Mouse (Mus musculus): ENCODE data around the gene Mamdc2. TPM values are rescaled to one million over a fixed set of nuclear protein-coding genes. Genes with fewer than 3 reads are reported as not detected.

The Mamdc2 gene
- polyA plus RNA-seq, 1 experiment, result 0.95 TPM

DNA sequence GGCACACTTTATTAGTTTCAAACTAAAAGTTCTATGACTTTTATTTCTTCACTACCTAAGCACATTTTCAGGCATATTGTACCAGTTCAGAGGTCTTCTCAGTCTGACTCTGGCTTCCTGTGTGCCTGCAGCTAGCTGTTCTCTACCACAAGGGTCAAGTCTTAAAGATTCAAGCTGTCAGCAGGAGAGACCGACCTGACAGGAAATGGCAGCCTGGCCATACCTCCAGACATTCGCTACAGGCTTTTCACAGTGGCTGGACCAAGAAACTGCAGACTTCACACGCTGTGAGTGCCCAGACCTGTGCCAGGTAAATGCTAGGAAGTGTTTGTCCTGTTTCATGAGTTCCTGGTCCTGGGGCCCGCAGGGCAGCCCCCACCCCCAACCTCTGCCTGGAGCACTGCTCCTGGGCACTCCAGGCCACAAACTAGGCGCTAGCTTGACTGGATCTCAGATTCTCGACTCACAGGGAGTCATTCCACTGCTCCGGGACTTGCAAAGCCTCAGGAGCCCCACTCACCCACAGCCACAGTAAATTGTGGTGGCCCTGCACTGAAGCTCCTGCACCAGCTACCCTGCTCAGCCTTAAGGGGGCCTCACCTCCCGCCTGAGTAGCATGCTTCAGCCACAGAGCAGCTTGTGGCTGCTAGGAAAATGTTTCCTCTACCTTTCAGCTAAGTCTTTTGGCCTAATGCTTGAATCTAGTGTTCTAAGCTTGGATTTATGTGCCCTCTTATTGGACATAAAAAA lies 166.2 kb downstream of the Mamdc2 start:
- no peak overlapping the region for H3K4me3 ChIP-seq (ENCODE audit: insufficient read depth, low read depth, low read length)
- no peak for DNase-seq
- H3K36me3 ChIP-seq (ENCODE audit: control insufficient read depth, insufficient read depth, low read length), result no peaks in the 10 kb centered on the region
- H3K27me3 ChIP-seq (replicated peaks; ENCODE audit: control insufficient read depth, insufficient read depth, low read length), result no peaks in the 10 kb centered on the region
- 65% methylated on average over 8 of the region's 8 CpGs for WGBS
- no peaks in the 10 kb centered on the region for H3K4me1 ChIP-seq (ENCODE audit: control insufficient read depth, insufficient read depth, low read length)
- TF ChIP-seq CTCF (conservative IDR thresholded peaks at IDR 0.05; ENCODE audit: insufficient read depth, insufficient read length, low read depth, low read length) (no peak), POLR2A (IDR thresholded peaks at IDR 0.05; ENCODE audit: low read depth, low read length) (no peak)
- no peak overlapping the region for H3K27ac ChIP-seq (ENCODE audit: insufficient read depth, low read depth, low read length)

DNA sequence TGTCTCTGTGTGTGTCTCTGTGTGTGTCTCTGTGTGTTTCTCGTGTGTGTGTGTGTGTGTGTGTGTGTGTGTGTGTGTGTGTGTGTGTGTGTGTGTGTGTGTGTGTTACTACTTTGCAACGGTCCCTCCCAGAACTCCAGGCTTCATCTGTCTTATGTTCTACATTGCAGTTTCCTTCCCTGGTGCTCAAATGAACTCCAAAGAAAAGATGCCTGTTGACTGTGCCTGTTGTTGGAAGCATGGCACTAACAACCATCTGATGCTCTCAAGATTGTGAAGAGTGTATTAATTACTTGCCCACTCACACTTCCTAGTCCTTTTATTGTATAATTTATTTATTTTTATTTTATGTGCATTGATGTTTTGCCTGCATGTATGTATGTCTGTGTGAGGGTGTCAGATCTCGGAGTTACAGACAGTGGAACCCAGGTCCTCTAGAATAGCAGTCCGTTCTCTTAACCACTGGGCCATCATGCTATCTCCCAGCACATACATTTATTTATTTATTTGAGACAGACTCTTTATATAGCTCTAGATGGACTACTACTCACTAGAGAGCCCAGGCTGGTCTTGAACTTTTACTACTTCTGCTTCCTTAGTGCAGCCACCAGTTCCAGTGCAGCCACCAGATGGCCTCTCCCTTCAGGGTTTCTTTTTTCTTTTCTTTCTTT lies 174.1 kb downstream of the Mamdc2 start:
- no peaks in the 10 kb centered on the region for H3K36me3 ChIP-seq (ENCODE audit: control insufficient read depth, insufficient read depth, low read length)
- DNase-seq, result no peak
- peak overlapping the region; percentile 84 for H3K4me3 ChIP-seq (ENCODE audit: insufficient read depth, low read depth, low read length)
- no peak overlapping the region for H3K27ac ChIP-seq (ENCODE audit: insufficient read depth, low read depth, low read length)
- TF ChIP-seq CTCF (conservative IDR thresholded peaks at IDR 0.05; ENCODE audit: insufficient read depth, insufficient read length, low read depth, low read length) (no peak), POLR2A (IDR thresholded peaks at IDR 0.05; ENCODE audit: low read depth, low read length) (no peak)
- H3K4me1 ChIP-seq (ENCODE audit: control insufficient read depth, insufficient read depth, low read length), result no peaks in the 10 kb centered on the region; the same call in 1 of the 2 replicates
- no peaks in the 10 kb centered on the region for H3K27me3 ChIP-seq (replicated peaks; ENCODE audit: control insufficient read depth, insufficient read depth, low read length)
- 55% methylated on average over 4 of the region's 4 CpGs for WGBS

GRCm38 (mm10) chr19:23273355-23274053 lies 174.7 kb downstream of the Mamdc2 start, which contains the start of gene Smc5:
Gene Smc5, minus strand, starts transcription at chr19:23273897.
- H3K27me3 ChIP-seq (replicated peaks; ENCODE audit: control insufficient read depth, insufficient read depth, low read length), result no peaks in the 10 kb centered on the region
- H3K36me3 ChIP-seq (ENCODE audit: control insufficient read depth, insufficient read depth, low read length), result no peaks in the 10 kb centered on the region
- H3K27ac ChIP-seq (ENCODE audit: insufficient read depth, low read depth, low read length), result no peak within 1 kb of the TSS
- TF ChIP-seq POLR2A (IDR thresholded peaks at IDR 0.05; ENCODE audit: low read depth, low read length), result no peak
- no peak for TF ChIP-seq CTCF (conservative IDR thresholded peaks at IDR 0.05; ENCODE audit: insufficient read depth, insufficient read length, low read depth, low read length)
- WGBS, result under 1% methylated on average over 69 of the region's 69 CpGs
- no peaks in the 10 kb centered on the region; the same call in 1 of the 2 replicates for H3K4me1 ChIP-seq (ENCODE audit: control insufficient read depth, insufficient read depth, low read length)
- peak; percentile 91 for DNase-seq
- peak within 1 kb of the TSS; percentile 84 for H3K4me3 ChIP-seq (ENCODE audit: insufficient read depth, low read depth, low read length)

GRCm38 (mm10) chr19:23256771-23257170 lies 191.5 kb downstream of the Mamdc2 start:
- no peak overlapping the region for H3K27ac ChIP-seq (ENCODE audit: insufficient read depth, low read depth, low read length)
- H3K4me1 ChIP-seq (ENCODE audit: control insufficient read depth, insufficient read depth, low read length), result no peaks in the 10 kb centered on the region
- DNase-seq, result no peak
- WGBS, result 88% methylated on average over 9 of the region's 9 CpGs
- no peaks in the 10 kb centered on the region for H3K27me3 ChIP-seq (replicated peaks; ENCODE audit: control insufficient read depth, insufficient read depth, low read length)
- H3K4me3 ChIP-seq (ENCODE audit: insufficient read depth, low read depth, low read length), result no peak overlapping the region
- no peak for TF ChIP-seq CTCF (conservative IDR thresholded peaks at IDR 0.05; ENCODE audit: insufficient read depth, insufficient read length, low read depth, low read length)
- no peak for TF ChIP-seq POLR2A (IDR thresholded peaks at IDR 0.05; ENCODE audit: low read depth, low read length)
- peaks cover 5% of the 10 kb centered on the region for H3K36me3 ChIP-seq (ENCODE audit: control insufficient read depth, insufficient read depth, low read length)

Other genes with a start within 250 kb of the Mamdc2 start
- 2.8 and 3.3 TPM in 2 replicates for gene Smc5, start 174.5 kb downstream of the Mamdc2 start, polyA plus RNA-seq (2012; rRNA removed)
- gene 1700028P14Rik, start 204.4 kb upstream of the Mamdc2 start, polyA plus RNA-seq (2012; rRNA removed), result not detected in 2 replicates
- 4.4 and 5.6 TPM in 2 replicates for gene Ptar1, start 239.0 kb upstream of the Mamdc2 start, polyA plus RNA-seq (2012; rRNA removed)

Data from kidney, adult 2 months (tissue).